Mouse (Mus musculus): ENCODE results near the gene Ascc1. TPM values are rescaled to one million over a fixed set of nuclear protein-coding genes. Genes with fewer than 3 reads are reported as not detected.

Gene Ascc1
- total and polyA plus RNA-seq, 3 experiments = 17.0 to 37.9 TPM; not detected in 1

DNA sequence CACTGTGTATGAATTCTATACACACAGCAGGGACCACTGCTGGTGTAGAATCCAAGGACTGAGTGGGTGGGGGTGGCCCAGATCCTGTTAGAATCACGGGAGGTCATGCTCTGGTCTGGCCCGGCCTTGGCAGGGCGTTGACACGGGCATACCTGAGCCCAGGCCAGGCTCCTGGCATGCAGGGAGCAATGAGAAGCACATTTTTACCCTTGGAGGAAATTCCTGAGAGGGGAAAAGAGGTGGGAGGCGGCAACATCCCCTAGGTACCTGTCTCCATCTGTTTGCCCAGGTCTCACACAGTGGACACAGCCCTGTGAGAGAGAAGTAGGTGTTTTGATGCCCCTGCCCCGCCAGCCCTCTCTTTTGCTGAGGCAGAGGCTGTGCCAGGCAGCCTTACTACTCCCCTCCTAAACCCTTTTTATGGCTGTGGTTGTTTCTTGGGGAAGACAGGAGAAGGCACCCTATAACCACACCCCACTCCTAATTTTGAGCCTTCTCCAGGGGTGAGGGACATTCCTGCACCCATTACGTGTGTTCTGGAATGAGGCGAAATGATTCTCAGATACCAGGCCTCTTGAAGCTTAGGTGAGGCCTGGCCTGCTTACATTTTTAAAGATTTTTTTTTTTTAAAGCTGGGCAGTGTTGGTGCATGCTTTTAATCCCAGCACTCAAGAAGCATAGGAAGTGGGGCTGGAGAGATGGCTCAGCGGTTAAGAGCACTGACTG is 111.5 kb downstream of the Ascc1 start:
- H3K9me3 ChIP-seq (replicated peaks; ENCODE audit: insufficient read depth, low read length) = no peaks in the 10 kb centered on the region
- DNase-seq (ENCODE audit: low read depth, low spot score) = no peak
- no peak overlapping the region for H3K4me3 ChIP-seq (ENCODE audit: control insufficient read depth in 1 of 2, insufficient read depth in 1 of 2, low read depth in 2 of 2, low read length in 2 of 2)
- H3K4me1 ChIP-seq (ENCODE audit: control insufficient read depth in 1 of 2, insufficient read depth in 2 of 2, low read length in 2 of 2) = no peaks in the 10 kb centered on the region
- no peaks in the 10 kb centered on the region for H3K36me3 ChIP-seq (ENCODE audit: control insufficient read depth in 1 of 2, insufficient read depth in 2 of 2, low read length in 2 of 2)
- TF ChIP-seq BHLHE40 (IDR thresholded peaks at IDR 0.05; ENCODE audit: borderline replicate concordance, low read depth, low read length) (no peak), USF2 (IDR thresholded peaks at IDR 0.05; ENCODE audit: borderline replicate concordance in 1 of 2, insufficient read depth in 1 of 2, low read depth in 1 of 2, low read length in 2 of 2) (no peak), POLR2AphosphoS5 (IDR thresholded peaks at IDR 0.05; ENCODE audit: borderline replicate concordance, low read depth, low read length) (no peak), CTCF (IDR thresholded peaks at IDR 0.05 in 2 of 3, conservative IDR thresholded peaks at IDR 0.05 in 1 of 3; ENCODE audit: control insufficient read depth in 1 of 3, insufficient read depth in 1 of 3, low read depth in 2 of 3, low read length in 3 of 3, poor library complexity in 1 of 3, severe bottlenecking in 1 of 3) (no peak), UBTF (IDR thresholded peaks at IDR 0.05; ENCODE audit: borderline replicate concordance, insufficient read depth, low read depth, low read length) (no peak), CHD2 (IDR thresholded peaks at IDR 0.05; ENCODE audit: low read length) (no peak), ETS1 (IDR thresholded peaks at IDR 0.05; ENCODE audit: low read depth, low read length) (no peak), GABPA (IDR thresholded peaks at IDR 0.05; ENCODE audit: low read depth, low read length) (no peak), MAX (IDR thresholded peaks at IDR 0.05; ENCODE audit: low read length) (no peak), NRF1 (IDR thresholded peaks at IDR 0.05; ENCODE audit: insufficient read depth, low read depth, low read length, poor library complexity, severe bottlenecking) (no peak), TBP (IDR thresholded peaks at IDR 0.05; ENCODE audit: low read depth, low read length) (no peak), SMC3 (IDR thresholded peaks at IDR 0.05; ENCODE audit: low read depth, low read length) (no peak), JUND (IDR thresholded peaks at IDR 0.05; ENCODE audit: low read depth, low read length) (no peak), E2F4 (IDR thresholded peaks at IDR 0.05; ENCODE audit: borderline replicate concordance, low read depth, low read length) (no peak), ZNF384 (IDR thresholded peaks at IDR 0.05; ENCODE audit: low read depth, low read length) (no peak), CHD1 (IDR thresholded peaks at IDR 0.05; ENCODE audit: low read depth, low read length) (no peak), ZC3H11A (IDR thresholded peaks at IDR 0.05; ENCODE audit: low read depth, low read length) (no peak), TCF12 (IDR thresholded peaks at IDR 0.05; ENCODE audit: low read depth, low read length) (no peak), GATA1 (IDR thresholded peaks at IDR 0.05; ENCODE audit: low read depth, low read length) (no peak), ELF1 (IDR thresholded peaks at IDR 0.05; ENCODE audit: low read depth, low read length) (no peak)
- no peak overlapping the region for H3K9ac ChIP-seq (ENCODE audit: control insufficient read depth, low read depth, low read length, poor library complexity, severe bottlenecking)
- no peak overlapping the region for H3K27ac ChIP-seq (ENCODE audit: control insufficient read depth, low read depth, low read length)
- no peaks in the 10 kb centered on the region for H3K79me2 ChIP-seq (ENCODE audit: control insufficient read depth, insufficient read depth, low read length, poor library complexity)
- H3K27me3 ChIP-seq (ENCODE audit: control insufficient read depth in 1 of 2, insufficient read depth in 2 of 2, low read length in 2 of 2) = peaks cover 0 to 7% of the 10 kb centered on the region in 2 experiments; a peak in 3 of 4 replicates
